Mouse (Mus musculus) CH12.LX (cell line): ENCODE data around the gene Rbbp8nl. TPM values are rescaled to one million over a fixed set of nuclear protein-coding genes. Genes with fewer than 3 reads are reported as not detected.

Source experiments
- DNase-seq: peaks from one replicate; pipeline ENCODE4 v3.0.0-alpha.2; 2013; ENCODE audit errors: extremely low read depth
- H3K27ac ChIP-seq: 2 replicates; pipeline ENCODE4 v1.5.1; 2012; ENCODE audit warnings: low read depth, mild to moderate bottlenecking, control low read depth, moderate library complexity; ENCODE audit not compliant: insufficient read depth
- H3K27me3 ChIP-seq: replicated peaks from 2 replicates; pipeline ENCODE3; 2012; ENCODE audit warnings: inconsistent platforms
- H3K36me3 ChIP-seq, 2 experiments: replicated peaks in 1 of 2; 2 replicates each; pipeline versions ENCODE3 to v1.6.1; 2012; ENCODE audit warnings: inconsistent platforms in 1 of 2, low read length in 1 of 2, mild to moderate bottlenecking in 1 of 2, mixed read lengths in 1 of 2, moderate library complexity in 1 of 2; ENCODE audit not compliant: control insufficient read depth in 1 of 2, insufficient read depth in 1 of 2
- H3K4me1 ChIP-seq, 2 experiments: 2 replicates each; pipeline ENCODE4 v1.6.1; 2012; ENCODE audit warnings: inconsistent platforms in 1 of 2, moderate library complexity in 1 of 2; ENCODE audit not compliant: insufficient read depth in 2 of 2, control insufficient read depth in 1 of 2
- H3K4me2 ChIP-seq: 2 replicates; pipeline ENCODE4 v1.6.1; 2012; ENCODE audit warnings: low read depth, mild to moderate bottlenecking, control low read depth; ENCODE audit not compliant: poor library complexity, insufficient read depth, severe bottlenecking
- H3K4me3 ChIP-seq, 3 experiments: fragments of 150-350 bp in 1 of 3; sonication (generic) in 1 of 3; replicated peaks in 1 of 3; 2 replicates each; pipeline versions ENCODE3 to v1.5.1; 2011 to 2012; ENCODE audit warnings: low read depth in 2 of 3, low read length in 2 of 3, mild to moderate bottlenecking in 2 of 3, moderate library complexity in 2 of 3, control low read depth in 1 of 3, improper control_type of control experiment in 1 of 3, inconsistent platforms in 1 of 3, mixed read lengths in 1 of 3; ENCODE audit not compliant: poor library complexity in 1 of 3
- H3K79me2 ChIP-seq: replicated peaks from 2 replicates; pipeline ENCODE4 v1.6.1; 2012; ENCODE audit warnings: mild to moderate bottlenecking, moderate library complexity; ENCODE audit not compliant: control insufficient read depth, poor library complexity, insufficient read depth, severe bottlenecking; ENCODE audit errors: extremely low read depth
- H3K9ac ChIP-seq: 2 replicates; pipeline ENCODE4 v1.6.1; 2012; ENCODE audit warnings: low read depth, mild to moderate bottlenecking, control low read depth, moderate library complexity; ENCODE audit not compliant: insufficient read depth
- H3K9me3 ChIP-seq: replicated peaks from 2 replicates; pipeline ENCODE3; 2012; ENCODE audit warnings: low read length, inconsistent platforms, mixed read lengths
- BHLHE40 ChIP-seq: IDR thresholded peaks from 2 replicates; pipeline ENCODE4 v1.6.1; 2011; ENCODE audit warnings: mild to moderate bottlenecking, low read depth, low read length, improper control_type of control experiment
- CTCF ChIP-seq, 2 experiments: IDR thresholded peaks in 1 of 2; conservative IDR thresholded peaks in 1 of 2; 2 replicates each; pipeline ENCODE4 v1.5.1; 2011 to 2012; ENCODE audit warnings: low read depth in 2 of 2, low read length in 2 of 2, improper control_type of control experiment in 1 of 2, inconsistent platforms in 1 of 2, mild to moderate bottlenecking in 1 of 2, moderate library complexity in 1 of 2
- ELF1 ChIP-seq: IDR thresholded peaks from 2 replicates; pipeline ENCODE4 v1.6.1; 2014; ENCODE audit warnings: low read depth, mild to moderate bottlenecking, inconsistent platforms, low read length, improper control_type of control experiment
- EP300 ChIP-seq: IDR thresholded peaks from 2 replicates; pipeline ENCODE4 v1.6.1; 2011; ENCODE audit warnings: low read length, improper control_type of control experiment
- ETS1 ChIP-seq: conservative IDR thresholded peaks from 2 replicates; pipeline ENCODE4 v1.6.1; 2012; ENCODE audit warnings: low read depth, mild to moderate bottlenecking, inconsistent platforms, low read length, improper control_type of control experiment, moderate library complexity
- HCFC1 ChIP-seq: IDR thresholded peaks from 2 replicates; pipeline ENCODE4 v1.6.1; 2012; ENCODE audit warnings: low read depth, mild to moderate bottlenecking, inconsistent platforms, low read length, improper control_type of control experiment
- JUN ChIP-seq: IDR thresholded peaks from 2 replicates; pipeline ENCODE4 v1.6.1; 2011; ENCODE audit warnings: low read depth, mild to moderate bottlenecking, low read length, improper control_type of control experiment, moderate library complexity; ENCODE audit not compliant: insufficient read depth
- JUND ChIP-seq: conservative IDR thresholded peaks from 2 replicates; pipeline ENCODE4 v1.6.1; 2011; ENCODE audit warnings: low read depth, low read length, improper control_type of control experiment
- MAFK ChIP-seq: IDR thresholded peaks from 2 replicates; pipeline ENCODE4 v1.6.1; 2011; ENCODE audit warnings: low read length, improper control_type of control experiment; ENCODE audit not compliant: insufficient replicate concordance
- MAZ ChIP-seq: IDR thresholded peaks from 2 replicates; pipeline ENCODE4 v1.6.1; 2012; ENCODE audit warnings: low read depth, mild to moderate bottlenecking, inconsistent platforms, low read length, improper control_type of control experiment, moderate library complexity
- MEF2A ChIP-seq: IDR thresholded peaks from 2 replicates; pipeline ENCODE4 v1.6.1; 2014; ENCODE audit warnings: low read depth, mild to moderate bottlenecking, inconsistent platforms, low read length, improper control_type of control experiment, borderline replicate concordance
- MXI1 ChIP-seq: IDR thresholded peaks from 2 replicates; pipeline ENCODE4 v1.6.1; 2011; ENCODE audit warnings: mild to moderate bottlenecking, low read depth, low read length, improper control_type of control experiment
- NRF1 ChIP-seq: IDR thresholded peaks from 2 replicates; pipeline ENCODE4 v1.6.1; 2014; ENCODE audit warnings: low read depth, mild to moderate bottlenecking, inconsistent platforms, low read length, improper control_type of control experiment, moderate library complexity
- PAX5 ChIP-seq: IDR thresholded peaks from 2 replicates; pipeline ENCODE4 v1.6.1; 2012; ENCODE audit warnings: low read length, inconsistent platforms, mixed read lengths
- POLR2A ChIP-seq: IDR thresholded peaks from 2 replicates; pipeline ENCODE4 v1.6.1; 2011; ENCODE audit warnings: low read depth, mild to moderate bottlenecking, improper control_type of control experiment, low read length
- RAD21 ChIP-seq: IDR thresholded peaks from 2 replicates; pipeline ENCODE4 v1.6.1; 2011; ENCODE audit warnings: low read depth, mild to moderate bottlenecking, low read length, improper control_type of control experiment, moderate library complexity
- SIN3A ChIP-seq: IDR thresholded peaks from 2 replicates; pipeline ENCODE4 v1.6.1; 2012; ENCODE audit warnings: low read length, improper control_type of control experiment, inconsistent platforms
- SMC3 ChIP-seq: IDR thresholded peaks from 2 replicates; pipeline ENCODE4 v1.6.1; 2011; ENCODE audit warnings: low read depth, low read length, improper control_type of control experiment
- UBTF ChIP-seq: IDR thresholded peaks from 2 replicates; pipeline ENCODE4 v1.6.1; 2012; ENCODE audit warnings: low read depth, mild to moderate bottlenecking, inconsistent platforms, low read length, improper control_type of control experiment, moderate library complexity
- ZC3H11A ChIP-seq: IDR thresholded peaks from 2 replicates; pipeline ENCODE4 v1.6.1; 2012; ENCODE audit warnings: low read depth, mild to moderate bottlenecking, inconsistent platforms, low read length, improper control_type of control experiment
- ZMIZ1 ChIP-seq: IDR thresholded peaks from 2 replicates; pipeline ENCODE4 v1.6.1; 2012; ENCODE audit warnings: low read depth, mild to moderate bottlenecking, inconsistent platforms, low read length, improper control_type of control experiment
- ZNF384 ChIP-seq: IDR thresholded peaks from 2 replicates; pipeline ENCODE4 v1.6.1; 2012; ENCODE audit warnings: low read depth, low read length, improper control_type of control experiment, inconsistent platforms
- dilution Hi-C: fragments of 300-500 bp; cut with MboI; formaldehyde crosslinking; loops from 2 replicates; pipeline ENCODE4 v1.14.3; 2020; ENCODE audit warnings: low sequenced_read_pairs; ENCODE audit not compliant: extremely low pct_unique_long_range_greater_than_20kb, extremely low pct_ligation_motif_present
- in situ Hi-C: fragments of 300-500 bp; cut with MboI; formaldehyde crosslinking; loops from 3 replicates; pipeline ENCODE4 v1.14.3; 2019; ENCODE audit warnings: low sequenced_read_pairs, low pct_ligation_motif_present, low pct_unique_long_range_greater_than_20kb, mixed read lengths
- polyA plus RNA-seq: library from polyadenylated mRNA; unstranded; fragments of >175 nt; gene quantifications from 2 replicates; pipeline ENCODE4 v1.2.1, GENCODE M21; 2012; ENCODE audit warnings: low read depth; ENCODE audit not compliant: insufficient read length
- total RNA-seq, 2 experiments: library from RNA; depleted of rRNA; stranded (reverse); fragments of 300-350 nt in 1 of 2; fragments of >200 nt in 1 of 2; gene quantifications; 2 replicates each; pipeline ENCODE4 v1.2.3; 2012 to 2014

The Rbbp8nl gene
- total and polyA plus RNA-seq, 3 experiments, result not detected

DNA sequence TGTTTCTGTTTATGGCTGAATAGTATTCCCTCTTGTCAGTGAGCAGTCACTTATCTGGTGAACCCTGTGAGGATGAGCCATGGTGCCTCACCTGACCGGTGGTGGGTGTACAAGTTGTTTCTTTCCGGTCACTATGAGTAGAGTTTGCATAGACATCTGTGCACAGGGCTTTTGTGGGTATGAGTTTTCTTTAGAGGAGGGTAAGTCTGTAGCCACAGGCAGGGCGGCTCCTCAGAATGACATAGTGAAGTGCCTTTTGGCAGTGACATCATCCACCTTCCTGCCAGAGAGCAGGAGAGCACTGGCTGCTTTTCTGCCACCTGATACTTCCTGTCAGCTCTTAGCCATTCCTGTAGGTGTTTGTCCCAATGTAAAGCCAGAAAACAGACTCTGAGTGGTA is 15.8 kb upstream of the Rbbp8nl start:
- H3K9ac ChIP-seq, result no peak overlapping the region
- H3K36me3 ChIP-seq, result no peaks in the 10 kb centered on the region
- in situ Hi-C loops, result no loop called here
- H3K4me3 ChIP-seq, result no peak overlapping the region
- H3K4me2 ChIP-seq, result no peak overlapping the region
- H3K9me3 ChIP-seq, result no peaks in the 10 kb centered on the region
- dilution Hi-C loops, result no loop called here
- peaks cover 9 to 46% of the 10 kb centered on the region in 2 experiments for H3K4me1 ChIP-seq
- no peak overlapping the region for H3K27ac ChIP-seq
- peaks cover 11% of the 10 kb centered on the region for H3K27me3 ChIP-seq
- no peaks in the 10 kb centered on the region for H3K79me2 ChIP-seq
- peak; percentile 43 for DNase-seq
- TF ChIP-seq HCFC1 (no peak), ZMIZ1 (no peak), RAD21 (no peak), ETS1 (peak; percentile 33; the same call in 1 of the 2 replicates), MEF2A (peak; percentile 79; the same call in 1 of the 2 replicates), ZNF384 (no peak), MAZ (no peak), EP300 (no peak), JUND (no peak), UBTF (no peak), BHLHE40 (peak; percentile 69)
- TF ChIP-seq, all 38 proteins: peak for 3

DNA sequence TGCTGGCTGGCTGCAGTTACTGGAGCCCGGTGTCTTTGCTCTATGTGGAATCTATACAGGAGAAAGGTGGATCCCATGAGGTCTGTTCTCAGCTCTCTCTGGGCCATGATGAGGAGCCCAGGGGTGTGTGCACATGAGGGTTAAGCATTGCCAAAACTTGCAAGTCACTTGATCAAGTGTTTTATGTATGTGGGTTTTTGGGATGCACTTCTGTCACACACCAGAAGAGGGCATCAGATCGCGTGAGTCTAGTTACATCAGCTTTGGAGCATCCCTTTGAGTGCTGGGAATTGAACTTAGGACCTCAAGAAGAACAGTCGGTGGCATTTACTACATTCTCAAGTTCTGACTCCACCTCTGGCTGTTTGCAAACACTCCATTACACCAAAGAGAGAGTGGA is 14.9 kb upstream of the Rbbp8nl start:
- TF ChIP-seq CTCF (conservative IDR thresholded peaks at IDR 0.05 in 1 of 2, IDR thresholded peaks at IDR 0.05 in 1 of 2; ENCODE audit: low read depth in 2 of 2, low read length in 2 of 2), result peak; percentile 30 to 31; a peak in 3 of 4 replicates
- no peak for TF ChIP-seq ELF1
- 0 out of 2 replicates have a peak, but pooled peaks have one; percentile 6 for TF ChIP-seq SMC3
- H3K79me2 ChIP-seq, result no peaks in the 10 kb centered on the region
- no peak overlapping the region for H3K9ac ChIP-seq
- H3K27ac ChIP-seq, result no peak overlapping the region
- H3K36me3 ChIP-seq, result no peaks in the 10 kb centered on the region
- in situ Hi-C loops (no loop called here), dilution Hi-C loops (no loop called here)
- H3K4me1 ChIP-seq, result peaks cover 14 to 56% of the 10 kb centered on the region in 2 experiments
- H3K27me3 ChIP-seq, result peaks cover 6% of the 10 kb centered on the region
- DNase-seq, result no peak
- no peaks in the 10 kb centered on the region for H3K9me3 ChIP-seq
- no peak overlapping the region for H3K4me3 ChIP-seq
- no peak overlapping the region for H3K4me2 ChIP-seq

DNA sequence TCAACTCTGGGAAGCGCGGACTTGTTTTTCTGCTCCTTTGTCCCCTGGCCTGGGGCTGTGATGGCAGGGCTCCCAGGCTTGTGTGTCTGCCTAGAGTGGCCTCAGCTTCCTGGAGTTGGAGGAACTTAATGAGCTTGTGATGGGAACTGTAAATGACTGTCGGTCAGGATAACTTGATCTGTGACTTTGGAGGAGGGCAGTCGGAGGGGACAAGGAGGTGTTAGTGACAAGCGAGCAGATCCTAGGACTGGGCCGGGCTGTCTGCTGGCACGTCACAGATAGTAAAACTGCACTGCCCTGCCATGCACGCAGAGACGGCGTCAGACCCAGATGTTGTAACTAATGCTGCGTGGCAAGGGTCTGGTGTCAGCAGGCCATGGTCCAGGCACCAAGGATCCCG is 13.8 kb upstream of the Rbbp8nl start:
- H3K9me3 ChIP-seq, result no peaks in the 10 kb centered on the region
- no peak for DNase-seq
- H3K4me1 ChIP-seq, result peaks cover 11 to 51% of the 10 kb centered on the region in 2 experiments
- no peaks in the 10 kb centered on the region for H3K79me2 ChIP-seq
- H3K9ac ChIP-seq, result no peak overlapping the region
- no peaks in the 10 kb centered on the region for H3K36me3 ChIP-seq
- H3K4me3 ChIP-seq, result no peak overlapping the region
- no peak overlapping the region for H3K27ac ChIP-seq
- no peaks in the 10 kb centered on the region for H3K27me3 ChIP-seq
- no peak overlapping the region for H3K4me2 ChIP-seq
- TF ChIP-seq ELF1 (no peak), HCFC1 (no peak), EP300 (no peak), UBTF (no peak), SIN3A (no peak), PAX5 (no peak), BHLHE40 (no peak), MAFK (no peak), POLR2A (no peak), JUN (no peak), MXI1 (no peak), NRF1 (no peak), ZC3H11A (no peak)
- in situ Hi-C loops, result no loop called here
- dilution Hi-C loops, result no loop called here
